Mouse (Mus musculus) intestine, postnatal 0 days (tissue): ENCODE results near the gene Gm17490. TPM values are rescaled to one million over a fixed set of nuclear protein-coding genes. Genes with fewer than 3 reads are reported as not detected.

ENCODE experiments used
- ATAC-seq: fragments of 200-750 bp; cut with Nextera tagmentation; 2 replicates; pipeline ENCODE4 v1.8.0; 2017; ENCODE audit warnings: mild to moderate bottlenecking, moderate TSS enrichment, moderate library complexity
- H3K27ac ChIP-seq: fragments of 300-500 bp; sonication (generic); 2 replicates; pipeline ENCODE4 v1.5.1; 2014; ENCODE audit warnings: mild to moderate bottlenecking, low read depth, low read length, moderate library complexity
- H3K27me3 ChIP-seq: fragments of 300-500 bp; sonication (generic); replicated peaks from 2 replicates; pipeline ENCODE4 v1.6.1; 2014; ENCODE audit warnings: low read length, mixed read lengths; ENCODE audit not compliant: control insufficient read depth, insufficient read depth
- H3K36me3 ChIP-seq: fragments of 300-500 bp; sonication (generic); 2 replicates; pipeline ENCODE4 v1.6.1; 2014; ENCODE audit warnings: mild to moderate bottlenecking, moderate library complexity; ENCODE audit not compliant: control insufficient read depth, insufficient read depth
- H3K4me1 ChIP-seq: fragments of 300-500 bp; sonication (generic); replicated peaks from 2 replicates; pipeline ENCODE4 v1.6.1; 2014; ENCODE audit warnings: antibody characterized with exemption, low read length, mixed read lengths; ENCODE audit not compliant: control insufficient read depth, insufficient read depth
- H3K4me2 ChIP-seq: fragments of 300-500 bp; sonication (generic); replicated peaks from 2 replicates; pipeline ENCODE4 v1.6.1; 2014; ENCODE audit warnings: low read depth, mild to moderate bottlenecking, moderate library complexity
- H3K4me3 ChIP-seq: fragments of 300-500 bp; sonication (generic); 2 replicates; pipeline ENCODE4 v1.5.1; 2014; ENCODE audit warnings: low read depth, low read length
- H3K9ac ChIP-seq: fragments of 300-500 bp; sonication (generic); 2 replicates; pipeline ENCODE4 v1.6.1; 2014; ENCODE audit warnings: mild to moderate bottlenecking, low read depth, low read length
- H3K9me3 ChIP-seq: fragments of 300-500 bp; sonication (generic); 2 replicates; pipeline ENCODE4 v1.6.1; 2016; ENCODE audit warnings: mixed run types; ENCODE audit not compliant: control insufficient read depth
- CTCF ChIP-seq: sonication (generic); IDR thresholded peaks from 2 replicates; pipeline ENCODE4 v1.5.1; 2016; ENCODE audit warnings: low read depth, mild to moderate bottlenecking, control low read depth, antibody characterized with exemption, moderate library complexity
- WGBS: fragments of 180-500 bp; shearing (Covaris S2); extraction: QIAGEN DNeasy Blood & Tissue Kit; methylation state at CpG from one replicate; pipeline ENCODE4 v1.1.7; 2014; 5-methylcytosine and 5-hydroxymethylcytosine counted together
- polyA plus RNA-seq: library from polyadenylated mRNA; unstranded; fragments of >200 nt; fragmentation: Nextera tagmentation; extraction: Ambion mirVana; gene quantifications from 2 replicates; pipeline ENCODE4 v1.2.1, GENCODE M21; 2015

The Gm17490 gene
- polyA plus RNA-seq, 1 experiment from 2014 or later, result not detected

GRCm38 (mm10) chr2:11652780-11653179 is 26.7 kb upstream of the Gm17490 start:
- H3K4me2 ChIP-seq, result no peak overlapping the region
- H3K4me3 ChIP-seq, result no peak overlapping the region
- no peak overlapping the region for H3K27ac ChIP-seq
- H3K36me3 ChIP-seq, result no peaks in the 10 kb centered on the region
- no peak for TF ChIP-seq CTCF
- H3K9ac ChIP-seq, result no peak overlapping the region
- no peaks in the 10 kb centered on the region for H3K4me1 ChIP-seq
- no peaks in the 10 kb centered on the region for H3K27me3 ChIP-seq
- ATAC-seq, result no peak
- no peaks in the 10 kb centered on the region for H3K9me3 ChIP-seq
- WGBS, result 73% methylated on average over 2 of the region's 2 CpGs

DNA sequence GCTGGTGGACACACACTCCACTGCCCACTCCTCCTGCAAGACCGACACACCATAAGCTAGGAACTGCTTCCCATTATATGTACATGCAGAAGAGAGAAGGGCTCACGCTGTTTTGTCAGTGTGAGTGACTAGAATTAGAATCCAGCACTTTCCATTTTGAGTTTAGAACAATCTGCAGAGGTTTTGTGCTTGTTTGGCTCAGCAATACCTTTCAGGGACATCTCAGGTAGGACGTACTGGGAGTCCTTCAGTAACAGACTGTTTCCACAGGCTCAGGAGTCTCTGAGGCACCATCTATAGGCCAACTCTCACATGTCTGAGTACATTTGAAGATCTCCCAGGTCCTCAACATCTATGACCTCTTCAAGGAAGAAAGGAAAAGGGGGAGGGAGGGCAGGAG is 26.1 kb upstream of the Gm17490 start:
- H3K4me1 ChIP-seq, result no peaks in the 10 kb centered on the region
- H3K9me3 ChIP-seq, result no peaks in the 10 kb centered on the region
- WGBS, result 91% methylated on average over 3 of the region's 3 CpGs
- no peak overlapping the region for H3K4me3 ChIP-seq
- H3K27me3 ChIP-seq, result no peaks in the 10 kb centered on the region
- H3K9ac ChIP-seq, result no peak overlapping the region
- H3K36me3 ChIP-seq, result no peaks in the 10 kb centered on the region
- no peak for TF ChIP-seq CTCF
- no peak for ATAC-seq
- H3K27ac ChIP-seq, result no peak overlapping the region
- no peak overlapping the region for H3K4me2 ChIP-seq

- Histone ChIP-seq H3K4me1 (no peaks in the 10 kb centered on the region), H3K9ac (no peak overlapping the region), H3K27me3 (no peaks in the 10 kb centered on the region), H3K9me3 (no peaks in the 10 kb centered on the region), H3K4me3 (no peak overlapping the region), H3K36me3 (no peaks in the 10 kb centered on the region), H3K4me2 (no peak overlapping the region), H3K27ac (no peak overlapping the region)
- 23% methylated on average over 3 of the region's 3 CpGs for WGBS
- no peak for TF ChIP-seq CTCF
- peak; percentile 89 for ATAC-seq
These were observed 25.4 kb upstream of the Gm17490 start for GRCm38 (mm10) chr2:11651476-11651875.

DNA sequence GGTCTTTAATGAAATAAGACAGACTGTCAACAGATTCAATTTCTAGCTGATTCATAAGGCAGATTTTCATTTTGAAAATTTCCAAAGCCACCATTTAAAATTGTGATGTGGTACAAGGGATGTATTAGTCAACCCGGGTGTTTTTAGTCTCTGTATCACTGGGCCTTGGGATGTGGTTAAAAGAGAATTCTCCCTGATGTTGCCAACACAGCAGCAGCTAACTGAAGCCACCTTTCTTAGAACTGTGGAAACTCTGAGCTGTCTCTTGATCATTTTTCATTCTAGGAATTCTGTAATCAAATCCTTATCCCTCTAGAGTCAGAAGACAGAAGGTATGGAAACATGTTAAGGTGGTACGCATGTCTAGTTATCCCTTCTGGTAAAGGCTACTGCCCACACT is 19.2 kb upstream of the Gm17490 start:
- H3K4me3 ChIP-seq, result no peak overlapping the region
- 88% methylated on average over 2 of the region's 2 CpGs for WGBS
- H3K4me2 ChIP-seq, result no peak overlapping the region
- H3K27me3 ChIP-seq, result no peaks in the 10 kb centered on the region
- H3K9me3 ChIP-seq, result no peaks in the 10 kb centered on the region
- no peaks in the 10 kb centered on the region for H3K4me1 ChIP-seq
- TF ChIP-seq CTCF, result no peak
- no peak overlapping the region for H3K27ac ChIP-seq
- no peak overlapping the region for H3K9ac ChIP-seq
- no peaks in the 10 kb centered on the region for H3K36me3 ChIP-seq
- no peak for ATAC-seq

GRCm38 (mm10) chr2:11644057-11644456 is 18.0 kb upstream of the Gm17490 start:
- Histone ChIP-seq H3K4me2 (no peak overlapping the region), H3K36me3 (no peaks in the 10 kb centered on the region), H3K27me3 (no peaks in the 10 kb centered on the region), H3K9ac (no peak overlapping the region), H3K4me1 (no peaks in the 10 kb centered on the region), H3K9me3 (no peaks in the 10 kb centered on the region), H3K4me3 (no peak overlapping the region), H3K27ac (no peak overlapping the region)
- no peak for TF ChIP-seq CTCF
- ATAC-seq, result no peak
- WGBS, result 84% methylated on average over 1 of the region's 1 CpGs

DNA sequence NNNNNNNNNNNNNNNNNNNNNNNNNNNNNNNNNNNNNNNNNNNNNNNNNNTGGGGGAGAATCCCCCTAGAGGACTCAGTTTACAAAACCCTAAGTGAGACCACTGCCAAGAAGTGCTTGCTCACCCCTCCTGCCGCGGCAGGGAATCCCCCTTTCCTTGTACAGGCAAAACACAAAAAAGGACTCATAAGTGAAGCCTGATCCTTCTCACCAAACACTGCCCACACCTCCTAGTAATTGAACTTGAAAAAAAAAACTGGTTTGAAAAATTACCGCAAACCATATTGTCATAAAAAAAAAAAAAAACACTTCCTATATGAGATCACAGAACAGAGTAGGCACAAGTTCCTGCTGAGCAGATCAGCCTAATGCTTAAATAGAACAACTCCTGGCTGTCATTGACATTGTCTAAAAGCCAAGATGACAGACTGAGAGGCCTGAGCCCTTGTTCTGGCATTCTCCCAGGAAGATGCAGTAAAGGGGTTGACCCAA is 16.4 kb upstream of the Gm17490 start, which contains the start of gene Il2ra:
Il2ra (plus strand) TSS at position 357 of the 491 bp plus-strand sequence.
- H3K4me1 ChIP-seq, result no peaks in the 10 kb centered on the region
- H3K27me3 ChIP-seq, result no peaks in the 10 kb centered on the region
- no peak for ATAC-seq
- WGBS, result 87% methylated on average over 3 of the region's 3 CpGs
- H3K27ac ChIP-seq, result no peak within 1 kb of the TSS
- no peaks in the 10 kb centered on the region for H3K9me3 ChIP-seq
- TF ChIP-seq CTCF, result no peak
- H3K4me3 ChIP-seq, result no peak within 1 kb of the TSS
- H3K4me2 ChIP-seq, result no peak within 1 kb of the TSS
- no peak within 1 kb of the TSS for H3K9ac ChIP-seq
- no peaks in the 10 kb centered on the region for H3K36me3 ChIP-seq

GRCm38 (mm10) chr2:11637115-11637514 is 11.1 kb upstream of the Gm17490 start:
- Histone ChIP-seq H3K9ac (no peak overlapping the region), H3K4me3 (no peak overlapping the region), H3K4me1 (no peaks in the 10 kb centered on the region), H3K27ac (no peak overlapping the region), H3K9me3 (no peaks in the 10 kb centered on the region), H3K27me3 (no peaks in the 10 kb centered on the region), H3K4me2 (no peak overlapping the region), H3K36me3 (no peaks in the 10 kb centered on the region)
- TF ChIP-seq CTCF, result no peak
- no peak for ATAC-seq
- 47% methylated on average over 1 of the region's 1 CpGs for WGBS
